Mouse (Mus musculus): ENCODE data around the gene Usp2. TPM values are rescaled to one million over a fixed set of nuclear protein-coding genes. Genes with fewer than 3 reads are reported as not detected.

Gene Usp2
- total RNA-seq, 2 experiments from 2014 or later, result 41.7 to 47.2 TPM

DNA sequence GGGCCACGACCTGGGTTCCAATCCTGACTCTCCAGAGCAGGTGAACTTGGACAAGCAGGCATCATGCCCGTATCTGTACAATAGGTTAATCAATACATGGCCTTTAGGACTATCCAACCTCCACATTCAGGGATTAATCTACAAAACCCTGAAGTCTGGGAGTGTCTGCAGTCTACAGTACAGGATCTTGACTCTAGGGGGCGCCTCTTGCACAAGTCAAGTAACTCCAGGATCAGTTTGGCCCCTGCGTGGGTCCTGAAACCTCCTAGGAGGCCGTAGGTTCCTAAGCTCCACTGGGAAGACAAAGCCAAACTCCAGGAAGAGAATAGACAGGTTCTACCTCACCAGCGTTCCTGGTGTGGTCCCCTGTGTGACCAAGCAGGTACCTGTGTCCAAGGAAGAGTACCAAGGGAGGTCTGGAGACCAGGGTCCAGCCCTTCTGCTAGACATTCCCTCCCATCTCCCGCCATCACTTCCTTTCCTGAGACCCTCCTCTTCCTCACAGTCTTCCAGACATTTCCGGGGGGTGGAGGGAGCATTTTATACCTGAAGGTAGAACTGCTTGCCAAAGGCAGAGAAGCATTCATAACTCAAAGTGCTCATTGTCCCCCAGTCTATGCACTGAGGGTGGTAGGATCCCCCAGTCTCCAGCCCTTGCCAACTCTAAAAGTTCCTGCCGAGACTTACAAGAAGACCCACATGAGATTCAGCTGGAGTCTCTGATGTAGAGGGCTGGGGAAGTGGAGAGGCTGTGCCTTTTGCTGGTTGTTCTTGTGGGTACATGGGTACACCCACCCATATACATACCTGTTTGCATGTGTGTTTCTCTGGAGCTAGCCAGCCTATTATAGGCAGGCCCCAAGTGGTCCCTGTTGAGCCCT, 7.8 kb downstream of the Usp2 start:
- no peak for DNase-seq (ENCODE audit: low spot score in 2 of 2)

DNA sequence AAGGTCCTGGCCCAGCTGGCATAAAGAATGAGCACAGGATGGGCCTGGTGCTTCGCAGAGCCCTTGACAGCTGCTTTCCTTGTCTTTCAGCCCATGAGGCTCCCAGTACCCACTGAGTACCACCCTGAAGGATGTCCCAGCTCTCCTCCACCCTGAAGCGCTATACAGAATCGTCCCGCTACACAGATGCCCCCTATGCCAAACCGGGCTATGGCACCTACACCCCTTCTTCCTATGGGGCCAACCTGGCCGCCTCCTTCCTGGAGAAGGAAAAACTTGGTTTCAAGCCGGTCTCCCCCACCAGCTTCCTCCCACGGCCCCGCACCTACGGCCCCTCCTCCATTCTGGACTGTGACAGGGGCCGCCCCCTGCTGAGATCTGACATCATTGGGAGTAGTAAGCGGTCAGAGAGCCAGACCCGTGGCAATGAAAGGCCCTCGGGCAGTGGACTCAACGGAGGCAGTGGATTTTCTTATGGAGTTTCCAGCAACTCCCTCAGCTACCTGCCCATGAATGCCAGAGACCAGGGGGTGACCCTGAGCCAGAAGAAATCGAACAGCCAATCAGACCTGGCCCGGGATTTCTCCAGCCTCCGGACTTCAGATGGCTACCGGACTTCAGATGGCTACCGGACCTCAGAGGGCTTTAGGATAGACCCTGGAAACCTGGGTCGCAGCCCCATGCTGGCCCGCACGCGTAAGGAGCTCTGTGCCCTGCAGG, 8.6 kb downstream of the Usp2 start:
- DNase-seq (ENCODE audit: low spot score in 2 of 2), result no peak

DNA sequence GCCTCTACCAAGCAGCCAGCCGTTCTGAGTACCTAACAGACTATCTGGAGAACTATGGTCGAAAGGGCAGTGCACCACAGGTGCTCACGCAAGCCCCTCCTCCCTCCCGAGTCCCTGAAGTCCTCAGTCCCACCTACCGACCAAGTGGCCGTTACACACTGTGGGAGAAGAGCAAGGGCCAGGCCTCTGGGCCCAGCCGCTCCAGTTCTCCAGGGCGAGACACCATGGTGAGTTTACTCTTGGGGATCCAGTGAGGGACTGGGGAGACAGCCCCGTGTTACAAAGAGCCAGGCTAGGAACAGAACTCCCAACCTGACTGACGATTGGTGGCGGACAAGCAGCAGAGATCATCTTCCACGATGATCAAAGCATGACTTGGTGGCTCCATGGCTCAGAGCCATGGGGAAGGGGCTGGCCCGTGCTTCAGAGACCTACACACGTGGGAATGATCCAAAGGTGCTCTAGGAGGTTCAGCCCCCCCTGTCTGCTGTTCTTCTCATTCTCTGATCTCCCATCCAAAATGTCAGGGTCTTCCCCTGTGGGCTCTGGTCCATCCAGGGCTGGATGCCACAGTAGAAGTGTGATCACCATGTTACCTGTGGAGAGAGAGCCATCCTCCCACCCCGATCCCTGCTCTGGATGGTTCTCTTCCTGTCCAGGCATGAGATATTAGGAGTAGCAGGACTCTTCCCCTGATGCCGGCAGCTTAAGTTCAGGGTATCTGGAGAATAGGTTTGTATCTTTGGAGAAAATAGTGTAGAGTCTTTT, 9.4 kb downstream of the Usp2 start:
- no peak for DNase-seq (ENCODE audit: low spot score in 2 of 2)

DNA sequence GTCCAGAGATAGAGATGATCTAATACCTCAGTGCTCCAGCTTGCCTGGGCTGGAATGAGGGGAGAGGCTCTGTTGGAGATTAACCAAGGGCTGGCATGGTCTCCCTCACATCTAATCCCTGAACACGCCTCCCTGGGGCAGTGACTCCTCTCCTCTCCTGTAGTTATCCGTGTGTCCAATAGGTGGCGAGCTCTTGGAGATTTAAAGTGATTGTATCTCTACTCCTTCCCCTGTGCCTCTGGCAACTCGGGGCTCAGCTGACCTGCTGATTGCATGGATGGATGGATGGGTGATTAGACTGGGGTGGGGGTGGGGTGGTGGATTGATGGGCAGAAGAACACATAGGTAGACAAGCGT, 9.9 kb downstream of the Usp2 start:
- DNase-seq (ENCODE audit: low spot score in 2 of 2), result peak; percentile 66 to 72

DNA sequence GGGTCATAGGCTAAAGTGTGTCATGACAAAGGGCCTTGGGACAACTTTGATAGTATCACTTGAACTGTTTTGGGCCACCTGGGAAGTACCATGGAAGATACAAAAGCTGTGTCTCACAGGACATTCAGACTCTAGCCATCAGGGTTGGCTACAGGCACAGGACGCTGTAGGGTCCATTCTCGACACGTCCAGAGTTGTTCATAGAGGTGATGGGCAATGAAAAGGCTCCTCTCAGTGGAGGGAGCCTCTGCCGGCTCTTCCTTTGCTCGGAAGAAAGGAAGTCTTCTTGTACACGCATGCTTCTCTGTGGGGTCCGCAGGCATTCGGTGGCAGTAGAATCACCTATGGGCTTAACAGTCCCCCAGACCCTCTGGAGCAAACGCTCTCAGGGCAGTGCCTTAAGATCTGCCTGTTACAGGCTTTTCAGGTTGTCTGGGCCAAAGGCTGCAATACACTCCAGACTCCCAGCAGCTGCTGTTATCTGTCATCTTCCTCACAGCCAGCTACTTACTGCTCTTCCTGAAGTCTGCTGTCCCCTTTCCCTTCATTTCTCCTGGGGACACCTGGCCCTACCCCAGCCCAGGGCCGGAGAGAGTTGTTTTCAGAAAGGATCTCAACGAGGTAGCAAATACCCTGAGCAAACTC, 10.6 kb downstream of the Usp2 start:
- DNase-seq (ENCODE audit: low spot score in 2 of 2), result no peak

DNA sequence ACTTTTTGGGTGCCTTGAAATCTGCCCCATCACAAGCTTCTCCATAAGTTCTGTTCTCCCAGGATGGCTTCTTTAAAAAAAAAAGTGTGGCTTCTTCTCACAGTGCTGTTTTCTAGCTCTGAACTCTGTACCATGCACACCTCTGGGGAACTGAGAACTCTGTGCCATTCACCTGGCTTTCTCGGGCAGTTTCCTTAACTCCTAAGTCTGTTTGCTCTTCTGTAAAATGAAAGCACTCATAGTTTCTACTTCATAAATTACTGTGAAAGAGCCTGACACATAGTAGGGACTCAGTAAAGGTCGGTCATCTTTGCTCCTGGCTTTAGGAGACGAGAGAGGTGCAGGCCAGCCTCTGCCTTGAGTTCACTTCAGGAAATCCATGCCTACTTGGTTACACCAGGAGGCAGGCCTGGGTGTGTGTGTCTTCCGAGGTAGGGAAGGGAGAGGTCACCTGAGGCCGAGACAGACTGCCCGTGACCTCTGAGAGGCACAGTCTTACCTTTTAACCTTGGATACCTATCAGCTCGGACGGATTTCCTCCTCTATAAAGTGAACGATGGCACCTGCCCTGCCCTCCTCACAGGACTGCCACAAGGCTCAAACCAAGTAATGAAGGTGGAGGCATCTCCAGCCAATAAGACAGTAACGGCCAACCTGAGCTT, 11.4 kb downstream of the Usp2 start:
- DNase-seq (ENCODE audit: low spot score in 2 of 2), result no peak

DNA sequence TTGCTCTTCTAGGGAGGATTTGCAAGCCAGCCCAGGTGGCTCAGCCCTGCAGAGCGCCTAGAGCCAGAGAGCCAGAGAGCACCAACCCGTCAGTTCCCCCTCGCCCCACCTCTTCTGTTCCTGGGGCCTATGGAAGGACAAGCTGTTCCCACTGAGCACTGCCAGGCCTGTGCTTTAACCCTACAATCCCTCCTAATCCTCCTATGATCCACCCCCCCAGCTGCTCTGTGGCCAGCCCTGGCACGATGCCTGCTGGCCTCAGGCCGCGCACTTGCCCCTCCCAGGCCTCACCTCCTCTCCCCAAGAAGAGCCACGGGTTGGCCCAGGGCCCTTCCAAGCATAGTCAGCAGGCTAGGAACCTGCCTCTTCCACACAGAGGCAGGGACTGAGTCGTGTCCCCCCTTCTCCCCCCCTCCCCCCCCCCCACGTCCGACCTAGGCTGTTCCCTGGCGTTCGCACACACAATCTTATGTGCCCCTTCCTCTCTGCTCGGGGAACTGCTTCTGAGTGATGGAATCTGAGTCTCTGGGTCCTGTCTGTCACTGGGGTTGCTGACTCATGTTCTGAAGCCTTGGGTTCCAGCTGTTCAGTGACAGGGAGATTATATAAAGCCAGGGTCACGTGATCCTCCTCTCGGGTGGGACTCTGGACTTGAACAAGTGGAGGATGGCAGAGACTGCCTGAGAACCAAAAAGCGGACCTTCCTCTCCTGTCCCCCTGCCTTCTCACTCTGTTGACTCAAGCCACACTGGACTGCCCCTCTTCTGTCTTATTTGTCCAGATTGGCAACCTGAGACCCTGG, 12.3 kb downstream of the Usp2 start:
- peak; percentile 64 to 70 for DNase-seq (ENCODE audit: low spot score in 2 of 2)

DNA sequence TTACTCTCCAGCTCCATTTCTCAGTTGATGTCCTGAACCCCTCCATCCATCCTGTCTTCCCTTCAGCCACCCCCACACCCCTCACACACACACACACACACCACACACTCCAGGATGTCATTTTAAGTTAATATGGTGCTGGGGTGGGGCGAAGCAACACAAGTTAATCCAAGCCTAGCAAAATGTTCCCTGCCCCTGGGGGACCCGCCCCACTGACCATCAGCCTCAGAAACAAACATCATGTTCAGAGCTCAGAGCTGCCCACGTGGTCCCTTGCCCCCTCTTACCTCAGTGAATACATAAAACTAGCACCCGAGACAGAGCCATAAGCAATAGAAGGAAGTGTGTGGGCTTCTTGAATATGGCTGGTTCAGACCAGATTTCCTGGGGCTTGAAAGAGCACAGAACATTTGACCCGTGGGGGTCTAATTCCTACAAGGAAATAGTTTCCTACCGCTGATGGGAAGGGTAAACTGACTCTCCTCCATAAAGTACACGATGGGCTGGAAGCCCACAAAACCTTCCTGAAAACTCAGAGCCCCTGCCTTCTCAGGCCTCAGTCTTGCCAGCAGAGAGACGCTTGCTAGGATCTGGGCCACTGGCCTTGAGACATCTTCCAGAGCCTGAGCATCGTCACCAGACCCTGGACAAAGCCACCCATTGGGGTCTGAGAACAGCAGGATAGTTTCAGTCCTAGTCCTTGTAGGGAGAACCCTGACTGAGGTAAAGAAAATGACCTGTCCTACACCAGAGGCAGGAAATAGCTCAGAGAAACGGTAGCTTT, 13.4 kb downstream of the Usp2 start:
- no peak for DNase-seq (ENCODE audit: low spot score in 2 of 2)

DNA sequence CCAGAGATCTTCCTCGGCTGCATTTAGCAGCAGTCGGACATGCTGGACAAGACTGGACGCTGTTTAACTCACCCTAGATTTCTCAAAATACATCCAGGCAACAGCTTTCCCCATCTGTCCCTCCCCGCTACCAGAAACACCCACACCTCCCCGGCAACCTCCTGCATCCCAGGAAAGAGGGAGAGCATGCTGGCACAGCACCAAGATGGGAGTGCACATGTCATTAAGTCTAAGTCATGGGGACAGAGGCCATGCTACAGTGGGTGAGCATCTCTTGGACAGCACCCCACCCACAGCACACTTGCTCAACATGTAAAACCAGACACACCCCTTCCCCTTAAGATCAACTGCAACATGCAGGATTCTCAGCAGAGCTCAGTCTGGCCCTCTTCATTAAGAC, 14.1 kb downstream of the Usp2 start:
- no peak for DNase-seq (ENCODE audit: low spot score in 2 of 2)

DNA sequence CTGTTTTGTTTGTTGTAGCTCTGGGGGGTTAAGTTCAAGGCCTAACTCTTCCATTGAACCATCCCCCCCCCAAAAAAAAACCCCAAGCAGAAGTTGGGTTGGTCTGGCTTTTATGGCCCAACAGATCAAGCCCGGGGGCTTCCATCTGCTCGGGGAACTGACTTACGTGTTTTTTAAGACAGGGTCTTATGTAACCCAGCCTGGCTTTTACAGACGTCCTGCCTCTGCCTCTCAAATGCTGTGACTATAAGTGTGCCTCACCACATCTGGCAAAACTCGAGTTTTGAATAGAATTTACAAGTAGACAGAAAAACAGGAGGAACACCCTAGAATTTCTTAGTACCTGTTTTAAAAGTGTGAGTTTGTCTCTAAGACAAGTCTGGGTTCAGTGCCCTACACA, 14.8 kb downstream of the Usp2 start:
- no peak for DNase-seq (ENCODE audit: low spot score in 2 of 2)

DNA sequence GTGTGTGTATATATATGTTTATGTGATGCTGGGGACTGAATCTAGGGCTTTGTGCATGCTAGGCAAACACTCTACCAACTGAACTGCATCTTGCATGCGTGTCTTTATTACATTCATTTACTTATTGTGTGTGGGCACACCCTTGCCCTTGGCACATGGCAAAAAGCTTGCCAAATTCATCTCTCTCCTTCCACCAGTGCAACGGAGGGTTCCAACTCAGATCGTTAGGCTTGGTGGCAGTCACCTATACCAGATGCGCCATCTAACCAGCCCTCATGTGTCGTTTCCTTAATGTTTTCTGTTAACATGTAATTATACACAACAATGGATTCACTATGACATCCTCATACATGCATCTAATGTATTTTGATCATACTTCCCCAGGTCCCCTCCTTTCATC, 15.4 kb downstream of the Usp2 start:
- no peak for DNase-seq (ENCODE audit: low spot score in 2 of 2)

DNA sequence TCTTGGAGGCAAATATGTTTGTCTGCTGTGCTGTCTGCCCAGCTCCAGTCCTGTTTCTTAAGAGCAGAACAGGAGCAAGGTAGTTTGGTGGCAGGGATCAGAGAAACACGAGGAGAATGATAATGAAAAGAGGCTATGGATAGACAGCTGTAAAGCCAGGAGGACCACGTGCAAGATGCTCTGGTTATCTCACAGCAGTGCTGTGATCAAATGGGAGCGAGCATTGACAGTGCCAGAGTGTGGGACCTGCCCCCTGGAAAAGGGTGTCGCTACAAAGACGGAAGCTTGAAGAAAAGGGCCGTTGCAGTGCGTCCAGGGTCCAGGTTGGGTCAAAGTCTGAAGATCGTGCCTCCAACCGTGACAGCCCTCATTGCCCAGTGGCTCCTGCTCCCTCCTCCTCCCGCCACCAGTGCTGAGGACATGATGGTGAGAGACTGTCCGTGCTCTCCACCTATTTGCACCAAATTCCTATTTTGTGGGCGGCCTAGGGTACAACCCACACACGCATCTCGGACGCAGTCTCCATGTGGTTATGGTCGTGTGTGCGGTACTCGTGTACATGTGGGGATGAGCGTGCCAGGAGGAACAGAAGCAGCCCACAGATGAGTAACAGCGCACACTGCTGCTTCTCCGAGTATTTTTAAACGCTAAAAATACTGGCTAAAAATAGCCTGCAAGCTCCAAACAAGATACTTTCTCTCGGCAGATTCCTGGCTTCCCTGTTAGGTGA, 16.7 kb downstream of the Usp2 start:
- no peak for DNase-seq (ENCODE audit: low spot score in 2 of 2)

DNA sequence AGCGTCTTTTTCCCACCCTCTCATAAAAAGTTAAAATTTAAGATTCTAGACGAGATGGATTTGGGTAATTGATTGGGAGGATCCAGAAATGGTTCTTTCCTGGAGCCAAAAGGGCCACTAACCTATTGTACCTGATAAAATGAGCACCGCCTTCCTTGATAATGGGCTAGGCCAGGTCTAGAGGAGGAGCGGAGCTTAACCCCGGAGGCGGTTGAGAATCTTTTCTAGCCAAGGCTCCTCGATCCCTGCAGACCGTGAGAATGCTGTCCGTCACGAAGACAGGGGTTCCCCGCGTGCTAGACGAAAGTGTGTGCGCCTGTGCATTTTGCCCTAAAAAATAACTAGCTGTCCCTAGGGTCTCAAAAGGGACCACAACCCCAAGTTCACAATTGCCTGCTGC, 17.4 kb downstream of the Usp2 start:
- DNase-seq (ENCODE audit: low spot score in 2 of 2), result no peak

DNA sequence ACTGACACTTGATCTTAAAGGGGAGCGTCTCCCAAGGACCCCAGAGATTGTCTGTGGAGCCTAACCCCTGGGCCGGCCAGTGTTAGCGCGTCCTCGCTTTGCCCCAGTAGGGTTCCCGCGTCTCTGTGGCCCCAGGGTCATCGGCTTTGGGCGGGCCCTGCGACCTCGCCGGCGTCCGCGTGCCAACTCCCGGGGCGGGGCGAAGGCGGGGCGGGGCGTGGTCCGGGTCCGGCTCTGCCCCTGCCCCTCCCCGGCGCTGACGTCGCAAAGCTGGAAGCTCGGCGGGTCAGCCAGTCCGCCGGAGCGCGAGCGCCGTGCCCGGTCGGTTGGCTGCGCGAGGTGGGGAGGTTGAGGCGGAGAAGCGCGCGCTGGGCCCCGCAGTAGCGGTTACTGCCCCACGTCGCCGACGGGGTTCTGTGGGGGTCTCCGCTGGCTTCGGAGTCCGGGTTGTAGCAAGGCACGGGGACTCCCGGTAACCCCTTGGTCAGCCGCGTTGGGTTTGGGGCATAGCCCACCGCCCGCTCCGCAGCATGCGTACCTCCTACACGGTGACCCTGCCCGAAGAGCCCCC, 17.9 kb downstream of the Usp2 start:
- DNase-seq (ENCODE audit: low spot score in 2 of 2), result peak; percentile 80 to 89

DNA sequence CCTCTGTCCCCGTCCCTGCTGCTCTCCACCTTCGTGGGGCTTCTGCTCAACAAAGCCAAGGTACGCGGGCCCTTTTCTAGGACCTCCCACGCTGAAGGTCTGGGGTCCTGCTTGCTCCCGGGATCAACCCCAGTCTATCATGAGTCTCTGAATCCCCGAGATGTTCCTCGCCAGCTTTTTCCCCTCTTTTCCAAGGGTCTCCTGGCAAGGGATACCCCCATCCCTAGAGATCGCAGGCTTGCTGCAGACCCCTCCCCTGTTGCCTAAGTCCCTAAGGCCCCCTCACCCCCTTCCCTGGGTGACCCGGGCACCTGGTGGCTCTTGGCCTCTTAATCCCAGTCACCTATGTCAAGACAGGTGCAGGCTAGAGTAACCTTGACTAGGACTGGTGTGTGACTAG, 18.5 kb downstream of the Usp2 start:
- DNase-seq (ENCODE audit: low spot score in 2 of 2), result no peak

DNA sequence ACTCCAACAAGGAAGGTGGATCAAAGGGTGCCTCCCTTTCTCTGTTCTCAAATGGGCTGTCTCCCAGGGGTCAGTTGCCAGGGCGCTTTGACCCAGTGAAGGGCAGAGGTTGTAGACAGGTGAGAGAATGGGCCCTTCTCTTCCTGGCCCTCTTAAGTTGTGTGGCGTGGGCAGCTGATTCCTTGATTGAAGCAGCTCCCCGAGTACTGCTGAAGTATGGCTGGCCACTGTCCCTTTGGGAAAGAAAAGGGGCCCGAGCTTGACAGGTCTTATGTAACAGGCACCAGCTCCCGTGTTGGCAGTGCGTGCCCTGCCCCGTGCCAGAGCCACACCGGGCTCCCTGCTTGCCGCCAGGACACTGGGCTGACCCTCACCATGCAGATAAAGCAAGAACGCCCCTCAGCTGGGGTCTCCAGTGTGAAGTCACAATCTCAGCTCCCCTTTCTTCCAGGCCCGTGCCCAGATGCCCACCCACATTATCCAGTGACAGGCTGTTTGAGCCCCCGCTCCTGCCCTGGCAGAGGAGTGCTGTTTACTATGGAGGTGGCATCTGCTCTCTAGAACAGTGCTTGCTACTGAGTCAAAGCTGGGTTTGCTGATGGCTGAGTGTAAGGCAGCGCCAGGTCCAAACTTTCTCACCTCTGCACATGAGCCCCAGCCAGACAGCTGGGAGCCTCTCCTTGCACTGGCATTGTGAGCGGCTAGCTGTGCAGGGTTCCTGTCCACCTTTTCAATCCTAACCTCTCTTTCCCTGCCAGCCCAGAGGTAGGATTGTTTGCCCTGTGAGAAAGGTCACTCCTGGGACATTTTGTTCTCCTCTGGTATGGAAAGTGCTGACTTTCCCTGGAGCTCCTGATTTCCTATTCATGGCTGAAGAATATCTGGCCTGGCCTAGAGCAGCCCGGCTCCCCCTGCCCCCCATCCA, 19.2 kb downstream of the Usp2 start:
- DNase-seq (ENCODE audit: low spot score in 2 of 2), result peak; percentile 60 to 72

DNA sequence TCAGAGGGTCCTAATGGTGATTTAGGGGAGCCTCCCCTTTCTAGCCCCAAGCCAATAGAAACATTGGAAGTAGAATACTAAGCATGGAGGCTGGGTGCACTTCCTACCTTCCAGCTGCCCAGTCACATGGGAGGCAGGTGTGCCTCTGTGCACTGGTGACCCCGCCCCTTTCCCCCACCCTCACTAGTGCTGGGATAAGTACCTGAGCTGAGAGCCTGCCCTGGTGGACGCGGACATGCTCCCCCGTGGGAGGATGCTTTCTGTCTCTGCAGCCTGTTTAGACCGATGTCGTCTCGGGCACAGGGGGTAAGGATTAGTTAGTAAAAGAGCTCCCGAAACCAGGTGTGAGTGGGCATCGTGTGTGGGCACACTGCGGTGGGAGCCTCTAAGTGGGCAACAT, 20.1 kb downstream of the Usp2 start:
- no peak for DNase-seq (ENCODE audit: low spot score in 2 of 2)

All from layer of hippocampus, postnatal 10 days (tissue).